Mouse (Mus musculus) fat pad, adult 2 months (tissue): ENCODE results near the gene Ccdc80.

Experiments
- DNase-seq: peaks from one replicate; pipeline ENCODE4 v3.0.0-alpha.2; 2011; ENCODE audit warnings: low read depth, low spot score; ENCODE audit errors: extremely low read depth

Ccdc80 gene

GRCm38 (mm10) chr16:45110498-45110897 lies 17.3 kb downstream of the Ccdc80 start:
- DNase-seq: peak; percentile 11

- DNase-seq: no peak
These were observed 24.0 kb downstream of the Ccdc80 start for GRCm38 (mm10) chr16:45117200-45117599.

GRCm38 (mm10) chr16:45118760-45119159 lies 25.6 kb downstream of the Ccdc80 start:
- DNase-seq: no peak

- DNase-seq: no peak
These were observed 27.7 kb downstream of the Ccdc80 start for GRCm38 (mm10) chr16:45120844-45121425.

GRCm38 (mm10) chr16:45122571-45122970 lies 29.4 kb downstream of the Ccdc80 start:
- DNase-seq: no peak

GRCm38 (mm10) chr16:45124230-45125203 lies 31.3 kb downstream of the Ccdc80 start:
- DNase-seq: no peak

GRCm38 (mm10) chr16:45127936-45128710 lies 34.9 kb downstream of the Ccdc80 start:
- no peak for DNase-seq

- no peak for DNase-seq
These were observed 48.5 kb downstream of the Ccdc80 start for GRCm38 (mm10) chr16:45141711-45142110.

- DNase-seq: no peak
These were observed 49.4 kb downstream of the Ccdc80 start for GRCm38 (mm10) chr16:45142565-45142964.

GRCm38 (mm10) chr16:45145119-45145518 lies 51.9 kb downstream of the Ccdc80 start:
- no peak for DNase-seq

- no peak for DNase-seq
These were observed 55.4 kb downstream of the Ccdc80 start for GRCm38 (mm10) chr16:45148488-45149082.

- DNase-seq: no peak
These were observed 61.6 kb downstream of the Ccdc80 start for GRCm38 (mm10) chr16:45154741-45155250.

- DNase-seq: no peak
These were observed 64.9 kb downstream of the Ccdc80 start for GRCm38 (mm10) chr16:45158136-45158521.

- peak; percentile 68 for DNase-seq
These were observed 65.6 kb downstream of the Ccdc80 start, which contains the start of the genes Slc35a5 and Atg3 for GRCm38 (mm10) chr16:45158522-45159388. Slc35a5 (minus strand) TSS chr16:45158706. Atg3 (plus strand) TSS chr16:45158785.

GRCm38 (mm10) chr16:45159389-45159716 lies 66.2 kb downstream of the Ccdc80 start:
- no peak for DNase-seq
